Mouse (Mus musculus): ENCODE data around the gene Sult6b2. TPM values are rescaled to one million over a fixed set of nuclear protein-coding genes. Genes with fewer than 3 reads are reported as not detected.

Sult6b2 gene
- total RNA-seq, 2 experiments from 2014 or later: not detected

DNA sequence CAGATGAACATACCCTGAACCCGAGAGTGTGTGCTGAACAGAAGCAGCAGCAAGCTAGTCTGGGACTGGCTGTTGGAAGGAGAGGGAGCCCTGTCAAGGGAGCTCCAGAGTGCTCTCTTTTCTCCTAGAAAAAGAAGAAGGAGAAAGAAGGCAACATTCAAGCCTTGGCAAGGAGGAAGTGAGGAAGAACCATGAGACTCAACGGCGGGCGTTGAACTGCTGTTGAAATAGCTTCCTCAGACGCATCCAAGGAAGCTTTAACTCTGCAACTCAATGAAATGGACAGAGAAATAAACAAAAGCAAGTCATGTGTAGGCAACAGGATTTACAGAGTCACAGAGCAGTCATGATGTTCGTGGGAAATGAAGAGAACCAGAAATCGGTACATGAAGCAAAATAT lies 57.5 kb downstream of the Sult6b2 start:
- ATAC-seq (replicated peaks; ENCODE audit: poor library complexity, severe bottlenecking): peak; percentile 83

DNA sequence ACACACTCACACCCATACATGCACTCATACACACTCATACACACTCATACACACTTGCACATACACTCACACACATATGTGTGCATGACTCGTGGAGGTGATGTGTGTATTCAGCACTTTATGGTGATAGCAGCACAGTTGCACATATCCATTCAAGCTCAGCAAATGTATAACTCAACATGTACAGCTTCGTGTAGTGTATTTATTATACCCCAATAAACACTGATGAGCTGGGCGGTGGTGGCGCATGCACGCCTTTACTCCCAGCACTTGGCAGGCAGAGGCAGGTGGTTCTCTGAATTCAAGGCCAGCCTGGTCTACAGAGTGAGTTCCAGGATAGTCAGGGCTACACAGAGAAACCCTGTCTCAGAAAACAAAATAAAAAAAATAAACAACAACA lies 58.8 kb downstream of the Sult6b2 start:
- ATAC-seq (replicated peaks; ENCODE audit: poor library complexity, severe bottlenecking): no peak

DNA sequence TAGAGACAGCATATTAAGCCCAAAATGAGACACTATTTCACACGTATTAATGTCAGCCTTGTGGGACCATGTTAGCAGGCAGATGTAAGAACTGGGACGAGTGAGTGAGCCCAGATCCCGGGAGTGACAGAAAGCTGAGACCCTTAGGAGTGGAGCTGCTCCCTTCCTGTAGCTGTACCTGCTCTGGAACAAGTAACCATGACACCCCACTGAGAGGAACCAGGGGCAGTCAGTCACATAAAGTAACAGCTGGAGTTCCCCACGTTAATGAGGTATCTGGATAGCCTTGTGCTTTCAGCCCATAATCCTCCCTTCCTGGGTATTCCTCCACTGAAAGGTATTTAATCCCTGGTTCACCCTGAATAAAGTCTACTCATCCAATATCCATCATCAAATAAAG lies 61.1 kb downstream of the Sult6b2 start:
- no peak for ATAC-seq (replicated peaks; ENCODE audit: poor library complexity, severe bottlenecking)

DNA sequence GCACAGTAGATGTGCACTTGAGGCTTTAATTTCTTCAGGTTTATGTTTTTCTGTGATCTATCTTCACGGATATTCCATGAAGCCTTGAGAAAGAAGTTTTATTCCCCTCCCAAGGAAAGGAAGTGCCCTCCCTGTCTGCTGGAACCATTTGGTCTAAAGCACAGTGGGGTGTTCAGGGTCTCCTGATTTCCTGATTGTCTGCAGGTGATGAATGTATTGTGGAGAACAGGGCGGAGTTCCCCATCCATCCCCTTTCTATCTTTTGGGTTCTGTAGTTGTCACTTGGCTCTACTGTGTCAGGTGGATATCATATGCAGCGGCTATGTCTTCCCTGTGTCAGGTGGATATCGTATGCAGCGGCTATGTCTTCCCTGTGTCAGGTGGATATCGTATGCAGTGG lies 62.5 kb downstream of the Sult6b2 start:
- ATAC-seq (replicated peaks; ENCODE audit: poor library complexity, severe bottlenecking): no peak

DNA sequence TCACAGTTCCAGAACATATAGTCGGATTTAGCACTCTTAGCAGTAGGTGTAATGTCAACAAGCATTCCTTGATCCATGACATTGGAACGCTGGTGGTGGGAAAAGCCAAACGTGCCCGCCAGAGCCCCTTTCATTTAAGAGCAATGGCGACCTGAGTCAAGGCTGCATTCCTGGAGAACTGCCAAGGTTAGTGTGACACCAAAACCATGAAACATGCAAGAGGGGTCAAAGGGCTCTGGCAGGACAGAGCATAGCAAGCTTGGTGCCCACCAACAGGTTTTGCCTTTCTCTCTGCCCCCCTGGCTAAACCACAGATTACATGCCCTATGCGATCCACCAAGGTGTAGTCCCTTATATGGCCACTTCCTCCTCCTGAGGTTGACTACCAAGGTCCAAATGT lies 65.7 kb downstream of the Sult6b2 start:
- no peak for ATAC-seq (replicated peaks; ENCODE audit: poor library complexity, severe bottlenecking)

DNA sequence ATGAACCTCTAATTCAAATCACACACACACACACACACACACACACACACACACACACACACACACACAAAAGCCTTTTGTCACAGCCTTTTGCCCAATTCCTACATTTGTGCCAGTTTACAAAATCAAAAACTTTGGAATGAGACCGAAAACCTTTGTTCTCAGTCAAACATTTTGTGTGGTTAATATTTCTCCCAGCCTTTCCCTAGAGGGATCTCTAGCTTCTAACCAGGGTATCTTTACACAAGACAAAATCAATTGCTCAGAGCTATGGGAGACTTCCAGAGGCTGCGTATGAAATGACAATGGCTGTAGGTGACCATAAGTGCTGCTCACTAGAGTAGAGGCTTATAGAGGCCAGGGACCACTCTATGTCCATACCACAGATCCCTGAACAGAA lies 66.1 kb downstream of the Sult6b2 start:
- ATAC-seq (replicated peaks; ENCODE audit: poor library complexity, severe bottlenecking): no peak

DNA sequence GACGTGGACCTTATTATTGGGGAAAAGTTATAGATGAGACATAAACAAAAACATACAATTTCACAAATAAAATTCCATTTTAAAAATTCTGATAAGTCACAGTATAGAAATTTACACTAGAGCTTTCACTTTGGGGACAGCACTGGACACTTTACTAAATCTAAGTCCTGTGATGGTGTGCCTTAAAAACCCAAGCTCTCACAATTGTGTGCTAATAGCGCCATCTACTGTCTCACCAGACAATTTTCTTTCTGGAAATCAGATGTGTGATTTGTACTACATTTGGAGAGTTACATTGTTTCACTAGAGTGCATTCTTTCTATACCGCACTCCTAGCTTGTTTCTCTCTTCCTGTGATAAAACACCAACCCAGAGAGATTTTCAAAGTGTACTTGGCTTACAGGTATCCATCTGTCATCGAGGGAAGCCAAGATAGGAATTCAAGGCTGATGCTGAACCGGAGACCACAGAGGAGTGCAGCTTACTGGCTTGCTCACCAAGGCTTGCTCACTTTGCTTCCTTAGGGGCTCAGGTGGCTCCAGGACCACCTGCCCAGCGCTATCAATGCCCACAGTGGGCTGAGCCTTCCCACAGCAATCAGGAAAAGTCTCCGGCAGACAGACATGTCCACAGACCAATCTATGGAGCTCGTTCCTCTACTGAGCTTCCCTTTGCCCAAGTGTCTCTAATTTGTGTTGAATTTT lies 68.8 kb downstream of the Sult6b2 start:
- ATAC-seq (replicated peaks; ENCODE audit: poor library complexity, severe bottlenecking): peak; percentile 88

Other genes starting within 250 kb of the Sult6b2 start
- gene Kcnj8, start 232.9 kb downstream of the Sult6b2 start, total RNA-seq (2014; fragmentation: Nextera tagmentation): not detected in 2 replicates
- gene Kcnj8, start 232.9 kb downstream of the Sult6b2 start, total RNA-seq (2017): not detected in 2 replicates
- not detected in 2 replicates for gene Abcc9, start 102.2 kb downstream of the Sult6b2 start, total RNA-seq (2014; fragmentation: Nextera tagmentation)
- not detected in 2 replicates for gene Abcc9, start 102.2 kb downstream of the Sult6b2 start, total RNA-seq (2017)
- gene Cmas, start 47.8 kb downstream of the Sult6b2 start, total RNA-seq (2014; fragmentation: Nextera tagmentation): 61.7 and 65.1 TPM in 2 replicates
- gene Cmas, start 47.8 kb downstream of the Sult6b2 start, total RNA-seq (2017): 68.3 and 87.5 TPM in 2 replicates
- not detected in 2 replicates for gene St8sia1, start 159.9 kb upstream of the Sult6b2 start, total RNA-seq (2014; fragmentation: Nextera tagmentation)
- gene St8sia1, start 159.9 kb upstream of the Sult6b2 start, total RNA-seq (2017): not detected in 2 replicates

Data from granulocyte monocyte progenitor cell, adult 5-6 weeks (primary cell).